Mouse (Mus musculus) hindbrain, embryonic 13.5 days (tissue): ENCODE data around the gene Tet1. TPM values are rescaled to one million over a fixed set of nuclear protein-coding genes. Genes with fewer than 3 reads are reported as not detected.

Experiments
- ATAC-seq: fragments of 200-750 bp; cut with Nextera tagmentation; 2 replicates; pipeline ENCODE4 v1.8.0; 2017; ENCODE audit warnings: moderate TSS enrichment; ENCODE audit not compliant: low FRiP score
- H3K27ac ChIP-seq: fragments of 300-500 bp; sonication (generic); 2 replicates; pipeline ENCODE4 v1.5.1; 2015; ENCODE audit warnings: inconsistent platforms, mild to moderate bottlenecking, moderate library complexity
- H3K27me3 ChIP-seq: fragments of 300-500 bp; sonication (generic); 2 replicates; pipeline ENCODE4 v1.6.1; 2015; ENCODE audit warnings: mild to moderate bottlenecking, inconsistent platforms
- H3K36me3 ChIP-seq: fragments of 300-500 bp; sonication (generic); 2 replicates; pipeline ENCODE4 v1.6.1; 2015; ENCODE audit warnings: mild to moderate bottlenecking, inconsistent platforms
- H3K4me1 ChIP-seq: fragments of 300-500 bp; sonication (generic); replicated peaks from 2 replicates; pipeline ENCODE4 v1.6.1; 2015; ENCODE audit warnings: inconsistent platforms
- H3K4me2 ChIP-seq: fragments of 300-500 bp; sonication (generic); 2 replicates; pipeline ENCODE4 v1.6.1; 2015; ENCODE audit warnings: inconsistent platforms, mild to moderate bottlenecking, moderate library complexity
- H3K4me3 ChIP-seq: fragments of 300-500 bp; sonication (generic); 2 replicates; pipeline ENCODE4 v1.5.1; 2015; ENCODE audit warnings: mild to moderate bottlenecking, inconsistent platforms
- H3K9ac ChIP-seq: fragments of 300-500 bp; sonication (generic); 2 replicates; pipeline ENCODE4 v1.6.1; 2015; ENCODE audit warnings: mild to moderate bottlenecking, inconsistent platforms
- H3K9me3 ChIP-seq: fragments of 300-500 bp; sonication (generic); 2 replicates; pipeline ENCODE4 v1.6.1; 2016; ENCODE audit warnings: inconsistent platforms
- WGBS: fragments of 180-500 bp; shearing (Covaris S2); methylation state at CpG from one replicate; pipeline ENCODE4 v1.1.7; 2015; 5-methylcytosine and 5-hydroxymethylcytosine counted together
- polyA plus RNA-seq: library from polyadenylated mRNA; unstranded; fragments of >200 nt; fragmentation: Nextera tagmentation; extraction: Ambion mirVana; gene quantifications from 2 replicates; pipeline ENCODE4 v1.2.1, GENCODE M21; 2015

The Tet1 gene
- polyA plus RNA-seq, 1 experiment from 2014 or later, result 35.8 TPM

- WGBS, result 46% methylated on average over 8 of the region's 8 CpGs
- Histone ChIP-seq H3K4me1 (no peaks in the 10 kb centered on the region), H3K36me3 (no peaks in the 10 kb centered on the region), H3K9me3 (no peaks in the 10 kb centered on the region), H3K4me3 (no peak overlapping the region), H3K27me3 (no peaks in the 10 kb centered on the region), H3K4me2 (no peak overlapping the region), H3K27ac (no peak overlapping the region), H3K9ac (no peak overlapping the region; the same call in 1 of the 2 replicates)
- no peak for ATAC-seq
These were observed 7.0 kb downstream of the Tet1 start for GRCm38 (mm10) chr10:62901826-62902225.

- H3K4me3 ChIP-seq, result no peak overlapping the region
- 98% methylated on average over 4 of the region's 4 CpGs for WGBS
- ATAC-seq, result no peak
These were observed 8.7 kb downstream of the Tet1 start for GRCm38 (mm10) chr10:62900144-62900543.

GRCm38 (mm10) chr10:62898061-62898460 is 10.7 kb downstream of the Tet1 start:
- H3K4me3 ChIP-seq, result no peak overlapping the region
- 87% methylated on average over 2 of the region's 2 CpGs for WGBS

More at GRCm38 (mm10) chr10:62900144-62900543, 8.7 kb downstream of the Tet1 start:
- no peaks in the 10 kb centered on the region for H3K36me3 ChIP-seq
- H3K4me2 ChIP-seq, result no peak overlapping the region
- no peak overlapping the region for H3K9ac ChIP-seq
- no peaks in the 10 kb centered on the region for H3K9me3 ChIP-seq
- H3K27ac ChIP-seq, result no peak overlapping the region
- H3K27me3 ChIP-seq, result no peaks in the 10 kb centered on the region
- H3K4me1 ChIP-seq, result no peaks in the 10 kb centered on the region

GRCm38 (mm10) chr10:62897437-62897836 is 11.4 kb downstream of the Tet1 start:
- no peak for ATAC-seq
- Histone ChIP-seq H3K27me3 (no peaks in the 10 kb centered on the region), H3K9me3 (no peaks in the 10 kb centered on the region), H3K27ac (no peak overlapping the region), H3K4me3 (no peak overlapping the region), H3K4me2 (no peak overlapping the region), H3K4me1 (no peaks in the 10 kb centered on the region), H3K36me3 (no peaks in the 10 kb centered on the region), H3K9ac (no peak overlapping the region)
- 99% methylated on average over 3 of the region's 3 CpGs for WGBS

More at GRCm38 (mm10) chr10:62898061-62898460, 10.7 kb downstream of the Tet1 start:
- Histone ChIP-seq H3K9ac (no peak overlapping the region), H3K27me3 (no peaks in the 10 kb centered on the region), H3K4me2 (no peak overlapping the region), H3K9me3 (no peaks in the 10 kb centered on the region), H3K27ac (no peak overlapping the region), H3K4me1 (no peaks in the 10 kb centered on the region), H3K36me3 (no peaks in the 10 kb centered on the region)
- ATAC-seq, result no peak

- Histone ChIP-seq H3K27me3 (no peaks in the 10 kb centered on the region), H3K36me3 (no peaks in the 10 kb centered on the region), H3K4me1 (no peaks in the 10 kb centered on the region), H3K4me3 (no peak overlapping the region), H3K9ac (no peak overlapping the region), H3K9me3 (no peaks in the 10 kb centered on the region), H3K4me2 (no peak overlapping the region), H3K27ac (no peak overlapping the region)
- no peak for ATAC-seq
- 67% methylated on average over 4 of the region's 4 CpGs for WGBS
These were observed 12.0 kb downstream of the Tet1 start for GRCm38 (mm10) chr10:62896774-62897173.

GRCm38 (mm10) chr10:62896035-62896434 is 12.8 kb downstream of the Tet1 start:
- no peak overlapping the region for H3K4me3 ChIP-seq
- WGBS, result 74% methylated on average over 4 of the region's 4 CpGs

DNA sequence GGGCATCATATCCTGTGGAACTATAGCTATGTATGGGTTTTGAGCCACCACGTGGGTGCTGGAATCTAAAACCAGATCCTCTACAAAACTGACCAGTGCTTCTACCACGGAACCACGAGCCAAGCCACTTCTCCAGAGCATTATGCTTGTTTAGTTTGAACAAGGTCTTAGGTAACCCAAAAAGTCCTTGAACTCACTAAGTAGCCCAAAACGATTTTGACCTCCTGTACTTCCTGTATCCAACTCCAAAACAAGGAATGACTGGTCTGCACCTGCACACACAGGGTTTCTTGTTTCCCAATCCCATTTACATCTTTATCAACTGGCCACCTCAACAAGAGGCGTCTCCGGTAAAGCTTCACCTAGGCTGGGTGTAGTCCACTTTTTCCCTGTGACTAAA is 13.4 kb downstream of the Tet1 start:
- 86% methylated on average over 6 of the region's 6 CpGs for WGBS
- no peak overlapping the region for H3K4me3 ChIP-seq
- ATAC-seq, result no peak
- H3K27ac ChIP-seq, result no peak overlapping the region
- H3K27me3 ChIP-seq, result no peaks in the 10 kb centered on the region
- H3K9me3 ChIP-seq, result no peaks in the 10 kb centered on the region
- H3K4me2 ChIP-seq, result no peak overlapping the region
- no peaks in the 10 kb centered on the region for H3K36me3 ChIP-seq
- no peaks in the 10 kb centered on the region for H3K4me1 ChIP-seq
- no peak overlapping the region for H3K9ac ChIP-seq

More at GRCm38 (mm10) chr10:62896035-62896434, 12.8 kb downstream of the Tet1 start:
- Histone ChIP-seq H3K9ac (no peak overlapping the region), H3K36me3 (no peaks in the 10 kb centered on the region), H3K4me2 (no peak overlapping the region), H3K27me3 (no peaks in the 10 kb centered on the region), H3K4me1 (no peaks in the 10 kb centered on the region), H3K27ac (no peak overlapping the region), H3K9me3 (no peaks in the 10 kb centered on the region)
- ATAC-seq, result no peak

- no peaks in the 10 kb centered on the region for H3K9me3 ChIP-seq
- WGBS, result 79% methylated on average over 3 of the region's 3 CpGs
- ATAC-seq, result no peak
- no peak overlapping the region for H3K4me3 ChIP-seq
- H3K36me3 ChIP-seq, result no peaks in the 10 kb centered on the region
- no peaks in the 10 kb centered on the region for H3K27me3 ChIP-seq
- no peak overlapping the region for H3K27ac ChIP-seq
- H3K4me1 ChIP-seq, result no peaks in the 10 kb centered on the region
- H3K9ac ChIP-seq, result no peak overlapping the region
- no peak overlapping the region for H3K4me2 ChIP-seq
These were observed 14.3 kb downstream of the Tet1 start for GRCm38 (mm10) chr10:62894447-62894846.

DNA sequence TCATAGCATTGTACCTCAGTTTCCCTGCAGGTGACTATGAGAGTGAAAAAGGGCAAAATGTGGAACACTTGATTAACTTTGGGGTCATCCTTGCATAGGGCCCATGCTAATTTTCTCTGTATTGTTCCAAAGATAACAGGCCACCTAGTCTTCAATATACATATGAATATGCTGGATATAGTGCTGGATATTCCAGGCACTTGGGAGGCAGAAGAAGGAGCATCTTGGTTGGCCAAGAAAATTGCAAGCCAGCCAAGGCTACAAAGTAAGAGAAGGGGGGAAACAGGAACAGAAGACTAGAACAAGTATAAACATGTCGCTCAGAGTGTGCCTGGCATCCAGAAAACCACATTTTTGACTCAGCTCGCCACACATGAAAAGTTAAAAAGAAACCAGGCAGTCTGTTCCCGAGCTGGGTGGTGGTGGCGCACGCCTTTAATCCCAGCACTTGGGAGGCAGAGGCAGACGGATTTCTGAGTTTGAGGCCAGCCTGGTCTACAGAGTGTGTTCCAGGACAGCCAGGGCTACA is 15.4 kb downstream of the Tet1 start:
- H3K4me3 ChIP-seq, result no peak overlapping the region
- 75% methylated on average over 6 of the region's 6 CpGs for WGBS
- no peak overlapping the region for H3K27ac ChIP-seq
- H3K27me3 ChIP-seq, result no peaks in the 10 kb centered on the region
- no peak overlapping the region for H3K4me2 ChIP-seq
- H3K9me3 ChIP-seq, result no peaks in the 10 kb centered on the region
- no peaks in the 10 kb centered on the region for H3K4me1 ChIP-seq
- no peak overlapping the region for H3K9ac ChIP-seq
- no peaks in the 10 kb centered on the region for H3K36me3 ChIP-seq
- ATAC-seq, result no peak

DNA sequence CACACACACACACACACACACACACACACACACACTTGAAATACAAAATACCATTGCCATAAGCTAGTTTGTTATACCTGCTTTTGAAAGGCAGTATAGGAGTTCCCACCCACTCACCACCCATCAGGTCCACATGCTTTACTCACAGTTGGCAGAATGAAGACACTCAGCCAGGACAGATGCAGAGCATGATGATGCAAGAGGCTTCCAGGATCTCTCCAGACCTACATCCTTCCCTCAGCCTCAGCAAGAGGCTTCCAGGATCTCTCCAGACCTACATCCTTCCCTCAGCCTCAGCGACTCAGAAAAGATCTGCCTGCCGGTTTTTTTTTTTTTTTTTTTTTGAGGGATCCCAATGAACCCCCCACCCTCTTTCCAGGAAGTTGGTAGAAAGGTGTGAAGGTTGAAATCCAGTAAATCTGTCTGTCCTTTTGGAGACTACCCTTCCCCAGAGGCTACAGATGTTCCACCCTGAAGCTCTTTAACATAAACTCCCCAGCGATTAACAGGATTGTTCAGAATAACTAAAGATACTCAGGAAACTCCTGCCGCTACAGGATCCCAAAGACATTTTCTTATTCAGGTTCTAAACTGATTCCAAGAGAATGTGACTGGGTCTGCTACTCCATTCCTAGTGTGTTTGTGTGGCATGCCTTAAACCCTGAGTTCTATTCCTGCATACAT is 16.1 kb downstream of the Tet1 start:
- ATAC-seq, result no peak
- Histone ChIP-seq H3K36me3 (no peaks in the 10 kb centered on the region), H3K27me3 (peaks cover 2% of the 10 kb centered on the region; the same call in 1 of the 2 replicates), H3K4me2 (no peak overlapping the region), H3K4me3 (no peak overlapping the region), H3K4me1 (no peaks in the 10 kb centered on the region), H3K9ac (no peak overlapping the region), H3K27ac (no peak overlapping the region), H3K9me3 (no peaks in the 10 kb centered on the region)
- WGBS, result 22% methylated on average over 4 of the region's 4 CpGs

DNA sequence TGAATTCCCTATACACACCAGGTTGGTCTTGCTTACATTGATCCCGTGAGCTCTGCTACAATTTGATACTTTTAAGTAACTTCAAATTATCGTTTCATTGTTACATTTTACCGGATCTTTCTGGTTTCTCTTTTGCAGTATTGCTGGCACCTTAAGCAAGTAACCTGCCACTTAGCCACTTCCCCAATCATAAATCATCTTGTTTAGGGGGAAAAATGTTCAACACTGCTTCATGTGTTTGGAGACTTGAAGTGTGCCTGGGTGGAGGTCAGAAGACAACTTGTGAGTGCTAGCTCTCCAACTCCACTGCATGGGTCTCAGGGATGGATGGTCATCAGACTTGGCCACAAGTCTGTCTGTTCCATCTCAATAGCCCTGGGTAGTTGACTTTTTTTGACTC is 17.8 kb downstream of the Tet1 start:
- Histone ChIP-seq H3K9me3 (no peaks in the 10 kb centered on the region), H3K4me2 (no peak overlapping the region), H3K27me3 (peaks cover 15% of the 10 kb centered on the region), H3K4me3 (no peak overlapping the region), H3K4me1 (peaks cover 15% of the 10 kb centered on the region), H3K36me3 (no peaks in the 10 kb centered on the region), H3K9ac (no peak overlapping the region), H3K27ac (no peak overlapping the region)
- WGBS, result 91% methylated on average over 3 of the region's 3 CpGs
- no peak for ATAC-seq

DNA sequence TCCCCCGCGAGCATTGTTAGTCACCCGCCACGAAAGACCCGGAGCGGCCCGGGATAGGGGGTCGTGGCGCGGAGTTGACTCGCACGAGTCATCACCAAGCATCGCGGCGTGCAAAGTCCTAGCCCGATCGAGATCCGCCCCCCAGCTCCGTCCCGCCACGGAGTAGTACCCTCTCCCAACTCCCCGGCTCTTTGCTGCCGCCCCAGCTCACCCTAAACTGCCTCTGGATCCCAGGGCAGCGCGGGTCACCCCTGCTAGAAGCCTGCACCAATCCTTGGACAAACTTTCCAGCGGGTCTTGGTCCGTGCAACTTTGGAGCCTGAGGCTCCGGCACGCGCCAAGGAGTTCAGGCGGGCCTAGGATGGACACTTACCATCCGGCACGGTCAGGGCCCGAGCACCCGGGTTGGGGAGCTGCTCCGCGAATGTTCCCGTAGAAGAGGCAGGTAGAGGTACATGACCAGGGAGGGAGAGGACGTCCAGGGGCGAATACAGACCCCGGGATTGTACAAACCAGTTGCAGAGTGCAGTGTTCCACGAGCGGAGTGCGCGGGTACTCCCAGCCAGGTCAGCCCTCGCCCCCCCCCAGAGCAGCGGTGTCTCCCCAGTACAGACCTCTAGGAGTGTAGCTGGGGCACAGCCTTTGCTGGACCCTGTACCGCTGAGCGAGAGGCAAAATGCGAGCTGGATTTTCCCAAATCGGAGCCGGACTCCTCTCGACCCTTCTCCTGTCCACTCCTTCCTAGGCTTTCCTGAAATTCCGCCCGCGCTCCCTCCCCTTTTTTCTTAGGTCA is 21.8 kb downstream of the Tet1 start:
- Histone ChIP-seq H3K27me3 (peaks cover 29% of the 10 kb centered on the region), H3K27ac (no peak overlapping the region), H3K9ac (peak overlapping the region; percentile 71), H3K4me2 (peak overlapping the region; percentile 92), H3K36me3 (no peaks in the 10 kb centered on the region), H3K4me1 (peaks cover 30% of the 10 kb centered on the region), H3K9me3 (no peaks in the 10 kb centered on the region), H3K4me3 (peak overlapping the region; percentile 54)
- under 1% methylated on average over 56 of the region's 56 CpGs for WGBS
- ATAC-seq, result peak; percentile 69
